Mouse (Mus musculus) stomach, embryonic 15.5 days (tissue): ENCODE data around the gene Gm11549. TPM values are rescaled to one million over a fixed set of nuclear protein-coding genes. Genes with fewer than 3 reads are reported as not detected.
A peak's percentile ranks its signal among the peaks of the same experiment; 100 is the strongest.

Experiments used
- ATAC-seq: fragments of 200-750 bp; cut with Nextera tagmentation; 2 replicates; pipeline ENCODE4 v1.8.0; 2017; ENCODE audit warnings: low read depth, moderate number of reproducible peaks, moderate TSS enrichment; ENCODE audit not compliant: insufficient read depth, low FRiP score
- H3K27ac ChIP-seq: fragments of 300-500 bp; sonication (generic); 2 replicates; pipeline ENCODE4 v1.5.1; 2015; ENCODE audit warnings: mild to moderate bottlenecking, inconsistent platforms
- H3K27me3 ChIP-seq: fragments of 300-500 bp; sonication (generic); replicated peaks from 2 replicates; pipeline ENCODE4 v1.6.1; 2015; ENCODE audit warnings: inconsistent platforms
- H3K36me3 ChIP-seq: fragments of 300-500 bp; sonication (generic); 2 replicates; pipeline ENCODE4 v1.6.1; 2015; ENCODE audit warnings: inconsistent platforms
- H3K4me1 ChIP-seq: fragments of 300-500 bp; sonication (generic); 2 replicates; pipeline ENCODE4 v1.6.1; 2015; ENCODE audit warnings: inconsistent platforms
- H3K4me2 ChIP-seq: fragments of 300-500 bp; sonication (generic); 2 replicates; pipeline ENCODE4 v1.6.1; 2015; ENCODE audit warnings: mild to moderate bottlenecking, inconsistent platforms
- H3K4me3 ChIP-seq: fragments of 300-500 bp; sonication (generic); replicated peaks from 2 replicates; pipeline ENCODE4 v1.5.1; 2015; ENCODE audit warnings: inconsistent platforms
- H3K9ac ChIP-seq: fragments of 300-500 bp; sonication (generic); 2 replicates; pipeline ENCODE4 v1.6.1; 2015; ENCODE audit warnings: inconsistent platforms
- H3K9me3 ChIP-seq: fragments of 300-500 bp; sonication (generic); 2 replicates; pipeline ENCODE4 v1.6.1; 2016; ENCODE audit warnings: inconsistent platforms
- WGBS: fragments of 180-500 bp; shearing (Covaris S2); methylation state at CpG from one replicate; pipeline ENCODE4 v1.1.7; 2015; 5-methylcytosine and 5-hydroxymethylcytosine counted together
- polyA plus RNA-seq: library from polyadenylated mRNA; unstranded; fragments of >200 nt; fragmentation: Nextera tagmentation; extraction: Ambion mirVana; gene quantifications from 2 replicates; pipeline ENCODE4 v1.2.1, GENCODE M21; 2015

The Gm11549 gene
- polyA plus RNA-seq, 1 experiment from 2014 or later: 0.18 TPM

- H3K4me1 ChIP-seq: no peaks in the 10 kb centered on the region
- no peaks in the 10 kb centered on the region for H3K9me3 ChIP-seq
- H3K27ac ChIP-seq: no peak overlapping the region
- H3K36me3 ChIP-seq: no peaks in the 10 kb centered on the region
- ATAC-seq: no peak
- H3K9ac ChIP-seq: no peak overlapping the region
- no peaks in the 10 kb centered on the region for H3K27me3 ChIP-seq
- 72% methylated on average over 10 of the region's 10 CpGs for WGBS
- no peak overlapping the region for H3K4me2 ChIP-seq
- no peak overlapping the region for H3K4me3 ChIP-seq
These were observed 15.5 kb downstream of the Gm11549 start for GRCm38 (mm10) chr3:36505809-36506735.

- Histone ChIP-seq H3K27me3 (no peaks in the 10 kb centered on the region), H3K27ac (no peak overlapping the region), H3K36me3 (no peaks in the 10 kb centered on the region), H3K4me2 (no peak overlapping the region), H3K9ac (no peak overlapping the region), H3K9me3 (no peaks in the 10 kb centered on the region), H3K4me3 (no peak overlapping the region), H3K4me1 (no peaks in the 10 kb centered on the region)
- WGBS: 78% methylated on average over 8 of the region's 8 CpGs
- ATAC-seq: no peak
These were observed 16.3 kb downstream of the Gm11549 start for GRCm38 (mm10) chr3:36505306-36505705.

GRCm38 (mm10) chr3:36501546-36501945 is 20.1 kb downstream of the Gm11549 start:
- no peak for ATAC-seq
- 68% methylated on average over 7 of the region's 7 CpGs for WGBS
- H3K27ac ChIP-seq: no peak overlapping the region
- no peaks in the 10 kb centered on the region for H3K4me1 ChIP-seq
- no peak overlapping the region for H3K9ac ChIP-seq
- no peaks in the 10 kb centered on the region for H3K36me3 ChIP-seq
- no peaks in the 10 kb centered on the region for H3K9me3 ChIP-seq
- no peak overlapping the region for H3K4me3 ChIP-seq
- H3K27me3 ChIP-seq: no peaks in the 10 kb centered on the region
- H3K4me2 ChIP-seq: no peak overlapping the region

GRCm38 (mm10) chr3:36500976-36501375 is 20.6 kb downstream of the Gm11549 start:
- no peak overlapping the region for H3K4me3 ChIP-seq
- H3K27me3 ChIP-seq: no peaks in the 10 kb centered on the region
- H3K4me2 ChIP-seq: no peak overlapping the region
- ATAC-seq: no peak
- H3K4me1 ChIP-seq: no peaks in the 10 kb centered on the region
- 80% methylated on average over 8 of the region's 8 CpGs for WGBS
- no peak overlapping the region for H3K9ac ChIP-seq
- no peaks in the 10 kb centered on the region for H3K36me3 ChIP-seq
- no peak overlapping the region for H3K27ac ChIP-seq
- H3K9me3 ChIP-seq: no peaks in the 10 kb centered on the region

GRCm38 (mm10) chr3:36499418-36499817 is 22.2 kb downstream of the Gm11549 start:
- Histone ChIP-seq H3K27me3 (no peaks in the 10 kb centered on the region), H3K9ac (no peak overlapping the region), H3K4me3 (no peak overlapping the region), H3K9me3 (no peaks in the 10 kb centered on the region), H3K36me3 (no peaks in the 10 kb centered on the region), H3K4me2 (no peak overlapping the region), H3K27ac (no peak overlapping the region), H3K4me1 (no peaks in the 10 kb centered on the region)
- WGBS: 91% methylated on average over 7 of the region's 7 CpGs
- ATAC-seq: no peak

GRCm38 (mm10) chr3:36498224-36498623 is 23.4 kb downstream of the Gm11549 start:
- Histone ChIP-seq H3K4me3 (no peak overlapping the region), H3K9ac (no peak overlapping the region), H3K27me3 (no peaks in the 10 kb centered on the region), H3K4me2 (no peak overlapping the region), H3K4me1 (no peaks in the 10 kb centered on the region), H3K9me3 (no peaks in the 10 kb centered on the region), H3K27ac (no peak overlapping the region), H3K36me3 (no peaks in the 10 kb centered on the region)
- WGBS: 83% methylated on average over 6 of the region's 6 CpGs
- ATAC-seq: no peak

- ATAC-seq: no peak
- Histone ChIP-seq H3K4me1 (no peaks in the 10 kb centered on the region), H3K27ac (no peak overlapping the region), H3K9me3 (no peaks in the 10 kb centered on the region), H3K27me3 (no peaks in the 10 kb centered on the region), H3K36me3 (no peaks in the 10 kb centered on the region), H3K4me2 (no peak overlapping the region), H3K9ac (no peak overlapping the region), H3K4me3 (no peak overlapping the region)
- WGBS: 20% methylated on average over 14 of the region's 14 CpGs
These were observed 24.9 kb downstream of the Gm11549 start for GRCm38 (mm10) chr3:36496746-36497145.

GRCm38 (mm10) chr3:36496273-36496672 is 25.3 kb downstream of the Gm11549 start:
- Histone ChIP-seq H3K27ac (no peak overlapping the region), H3K9me3 (no peaks in the 10 kb centered on the region), H3K4me1 (no peaks in the 10 kb centered on the region), H3K4me2 (no peak overlapping the region), H3K9ac (no peak overlapping the region), H3K36me3 (no peaks in the 10 kb centered on the region), H3K4me3 (no peak overlapping the region), H3K27me3 (no peaks in the 10 kb centered on the region)
- WGBS: 84% methylated on average over 9 of the region's 9 CpGs
- ATAC-seq: no peak

- ATAC-seq: peak; percentile 80
- peak overlapping the region; percentile 22; the same call in 1 of the 2 replicates for H3K4me2 ChIP-seq
- no peaks in the 10 kb centered on the region for H3K27me3 ChIP-seq
- H3K9me3 ChIP-seq: no peaks in the 10 kb centered on the region
- WGBS: 10% methylated on average over 6 of the region's 6 CpGs
- no peaks in the 10 kb centered on the region for H3K36me3 ChIP-seq
- 0 out of 2 replicates have a peak overlapping the region, but pooled peaks have one; percentile 5 for H3K4me3 ChIP-seq
- H3K27ac ChIP-seq: no peak overlapping the region
- no peak overlapping the region for H3K9ac ChIP-seq
- H3K4me1 ChIP-seq: no peaks in the 10 kb centered on the region
These were observed 26.2 kb downstream of the Gm11549 start for GRCm38 (mm10) chr3:36495436-36495835.

GRCm38 (mm10) chr3:36494613-36495012 is 27.0 kb downstream of the Gm11549 start:
- H3K4me1 ChIP-seq: no peaks in the 10 kb centered on the region
- ATAC-seq: no peak
- no peaks in the 10 kb centered on the region for H3K36me3 ChIP-seq
- 81% methylated on average over 2 of the region's 2 CpGs for WGBS
- H3K4me3 ChIP-seq: no peak overlapping the region
- no peaks in the 10 kb centered on the region for H3K9me3 ChIP-seq
- no peaks in the 10 kb centered on the region for H3K27me3 ChIP-seq
- no peak overlapping the region for H3K9ac ChIP-seq
- H3K27ac ChIP-seq: no peak overlapping the region
- H3K4me2 ChIP-seq: no peak overlapping the region

- no peaks in the 10 kb centered on the region for H3K36me3 ChIP-seq
- H3K4me1 ChIP-seq: no peaks in the 10 kb centered on the region
- no peak overlapping the region for H3K27ac ChIP-seq
- WGBS: 33% methylated on average over 6 of the region's 6 CpGs
- no peak overlapping the region for H3K9ac ChIP-seq
- H3K27me3 ChIP-seq: no peaks in the 10 kb centered on the region
- no peak overlapping the region for H3K4me2 ChIP-seq
- no peak for ATAC-seq
- H3K9me3 ChIP-seq: no peaks in the 10 kb centered on the region
- H3K4me3 ChIP-seq: no peak overlapping the region
These were observed 27.9 kb downstream of the Gm11549 start for GRCm38 (mm10) chr3:36493641-36494283.

- WGBS: 69% methylated on average over 9 of the region's 9 CpGs
- H3K4me1 ChIP-seq: no peaks in the 10 kb centered on the region
- no peaks in the 10 kb centered on the region for H3K9me3 ChIP-seq
- no peak overlapping the region for H3K4me3 ChIP-seq
- no peak overlapping the region for H3K27ac ChIP-seq
- H3K36me3 ChIP-seq: no peaks in the 10 kb centered on the region
- H3K9ac ChIP-seq: no peak overlapping the region
- no peak overlapping the region for H3K4me2 ChIP-seq
- H3K27me3 ChIP-seq: no peaks in the 10 kb centered on the region
- ATAC-seq: no peak
These were observed 28.8 kb downstream of the Gm11549 start for GRCm38 (mm10) chr3:36492716-36493391.
